Mouse (Mus musculus) natural killer cell, adult 2 months (primary cell): ENCODE results near the gene Dmrtc1c1.
"Not testable (repeated sequence)": the region's sequence is repeated elsewhere in the genome, so short reads cannot be mapped to it uniquely, and the experiment has no call there.

Experiments
- DNase-seq, 2 experiments: peaks; one replicate each; pipeline ENCODE4 v3.0.0; 2022; ENCODE audit warnings: low spot score in 2 of 2

Dmrtc1c1 gene

GRCm38 (mm10) chrX:102802663-102803062, at the start of gene Dmrtc1c1:
Gene Dmrtc1c1 (plus strand): TSS chrX:102802963.
- DNase-seq: not testable (repeated sequence)

DNA sequence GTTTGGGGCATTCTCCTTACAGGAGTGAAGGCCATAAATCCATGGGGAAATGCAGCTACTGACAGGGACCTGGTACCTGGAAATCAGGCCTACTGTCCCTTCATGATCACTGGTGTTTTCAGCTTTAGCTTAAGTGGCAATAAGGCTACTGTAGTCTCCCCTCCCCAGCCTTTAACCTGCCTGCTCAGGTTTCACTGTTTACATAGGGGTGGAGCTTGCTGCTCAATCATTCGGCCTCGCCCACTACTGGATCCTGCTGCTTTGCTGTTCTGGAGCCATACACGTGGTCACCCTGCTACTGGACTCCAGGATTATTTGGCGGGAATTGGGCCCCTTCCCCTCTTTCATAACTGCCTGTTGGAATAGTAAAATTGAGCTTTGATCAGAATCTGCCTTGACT, 36.9 kb upstream of the Dmrtc1c1 start:
- DNase-seq: no peak

- DNase-seq: no peak
Observed at GRCm38 (mm10) chrX:102812311-102812710, 9.5 kb downstream of the Dmrtc1c1 start.

DNA sequence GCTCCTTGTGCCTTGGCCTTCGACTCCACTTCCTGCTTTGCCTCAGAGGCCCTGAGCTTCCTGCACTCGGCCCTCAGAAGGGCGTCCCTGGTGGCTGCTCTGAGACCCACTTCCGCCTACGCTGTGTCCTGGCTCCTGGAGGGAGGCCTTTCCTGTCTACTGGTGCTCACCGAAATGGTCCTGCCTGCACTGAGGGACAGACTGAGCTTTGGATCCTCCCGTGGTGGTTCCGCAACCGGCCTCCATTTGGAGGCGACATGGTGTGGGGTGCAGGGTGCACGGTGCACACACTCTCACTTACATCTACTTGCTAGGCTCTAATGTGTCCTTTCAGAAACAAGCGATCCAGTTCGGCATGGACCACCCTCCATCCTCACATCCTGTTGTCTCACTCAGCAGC, 51.8 kb downstream of the Dmrtc1c1 start, which contains the start of gene Dmrtc1c2:
Gene Dmrtc1c2 (minus strand): TSS at position 101 of the 400 bp plus-strand sequence.
- not testable (repeated sequence) for DNase-seq
